Mouse (Mus musculus): ENCODE data around the gene Trim40. TPM values are rescaled to one million over a fixed set of nuclear protein-coding genes. Genes with fewer than 3 reads are reported as not detected.

Gene Trim40
- polyA plus RNA-seq, 1 experiment from 2014 or later = not detected

- H3K4me1 ChIP-seq (ENCODE audit: control insufficient read depth, insufficient read depth, low read length) = no peaks in the 10 kb centered on the region
- DNase-seq (ENCODE audit: low spot score) = no peak
- no peaks in the 10 kb centered on the region for H3K27me3 ChIP-seq (ENCODE audit: control insufficient read depth, insufficient read depth, low read length)
- H3K27ac ChIP-seq (replicated peaks; ENCODE audit: low read depth, low read length) = no peak overlapping the region
- no peaks in the 10 kb centered on the region for H3K9me3 ChIP-seq (ENCODE audit: control insufficient read depth, low read length)
- H3K36me3 ChIP-seq (ENCODE audit: control insufficient read depth, insufficient read depth, low read length) = no peaks in the 10 kb centered on the region
- no peak overlapping the region for H3K4me2 ChIP-seq (ENCODE audit: low read depth, severe bottlenecking)
- no peak overlapping the region for H3K4me3 ChIP-seq (ENCODE audit: low read depth, low read length)
- ATAC-seq (ENCODE audit: insufficient number of reproducible peaks, low FRiP score, low TSS enrichment, low read depth) = no peak
- no peak overlapping the region for H3K9ac ChIP-seq (ENCODE audit: low read length)
Observed at GRCm38 (mm10) chr17:36844286-36844719, 45.6 kb downstream of the Trim40 start.

GRCm38 (mm10) chr17:36843696-36844095 lies 46.2 kb downstream of the Trim40 start:
- Histone ChIP-seq H3K27ac (replicated peaks; ENCODE audit: low read depth, low read length) (no peak overlapping the region), H3K36me3 (ENCODE audit: control insufficient read depth, insufficient read depth, low read length) (no peaks in the 10 kb centered on the region), H3K27me3 (ENCODE audit: control insufficient read depth, insufficient read depth, low read length) (no peaks in the 10 kb centered on the region), H3K4me3 (ENCODE audit: low read depth, low read length) (no peak overlapping the region), H3K9ac (ENCODE audit: low read length) (no peak overlapping the region), H3K9me3 (ENCODE audit: control insufficient read depth, low read length) (no peaks in the 10 kb centered on the region), H3K4me1 (ENCODE audit: control insufficient read depth, insufficient read depth, low read length) (no peaks in the 10 kb centered on the region), H3K4me2 (ENCODE audit: low read depth, severe bottlenecking) (no peak overlapping the region)
- 84% methylated on average over 7 of the region's 7 CpGs for WGBS
- no peak for DNase-seq (ENCODE audit: low spot score)
- no peak for ATAC-seq (ENCODE audit: insufficient number of reproducible peaks, low FRiP score, low TSS enrichment, low read depth)

GRCm38 (mm10) chr17:36840961-36841445 lies 48.9 kb downstream of the Trim40 start:
- no peak overlapping the region for H3K9ac ChIP-seq (ENCODE audit: low read length)
- no peak overlapping the region for H3K4me3 ChIP-seq (ENCODE audit: low read depth, low read length)
- H3K9me3 ChIP-seq (ENCODE audit: control insufficient read depth, low read length) = no peaks in the 10 kb centered on the region
- H3K27ac ChIP-seq (replicated peaks; ENCODE audit: low read depth, low read length) = no peak overlapping the region
- H3K4me1 ChIP-seq (ENCODE audit: control insufficient read depth, insufficient read depth, low read length) = 0 out of 2 replicates have a peak, but pooled peaks cover 2% of the 10 kb centered on the region
- ATAC-seq (ENCODE audit: insufficient number of reproducible peaks, low FRiP score, low TSS enrichment, low read depth) (no peak), DNase-seq (ENCODE audit: low spot score) (no peak)
- H3K27me3 ChIP-seq (ENCODE audit: control insufficient read depth, insufficient read depth, low read length) = no peaks in the 10 kb centered on the region
- no peaks in the 10 kb centered on the region for H3K36me3 ChIP-seq (ENCODE audit: control insufficient read depth, insufficient read depth, low read length)
- no peak overlapping the region for H3K4me2 ChIP-seq (ENCODE audit: low read depth, severe bottlenecking)

GRCm38 (mm10) chr17:36839931-36840330 lies 50.0 kb downstream of the Trim40 start:
- no peaks in the 10 kb centered on the region for H3K27me3 ChIP-seq (ENCODE audit: control insufficient read depth, insufficient read depth, low read length)
- no peak for ATAC-seq (ENCODE audit: insufficient number of reproducible peaks, low FRiP score, low TSS enrichment, low read depth)
- no peak overlapping the region for H3K27ac ChIP-seq (replicated peaks; ENCODE audit: low read depth, low read length)
- no peak for DNase-seq (ENCODE audit: low spot score)
- H3K4me2 ChIP-seq (ENCODE audit: low read depth, severe bottlenecking) = no peak overlapping the region
- no peak overlapping the region for H3K4me3 ChIP-seq (ENCODE audit: low read depth, low read length)
- no peaks in the 10 kb centered on the region for H3K36me3 ChIP-seq (ENCODE audit: control insufficient read depth, insufficient read depth, low read length)
- no peak overlapping the region for H3K9ac ChIP-seq (ENCODE audit: low read length)
- 59% methylated on average over 3 of the region's 3 CpGs for WGBS
- no peaks in the 10 kb centered on the region for H3K9me3 ChIP-seq (ENCODE audit: control insufficient read depth, low read length)
- H3K4me1 ChIP-seq (ENCODE audit: control insufficient read depth, insufficient read depth, low read length) = 0 out of 2 replicates have a peak, but pooled peaks cover 3% of the 10 kb centered on the region

GRCm38 (mm10) chr17:36839001-36839400 lies 50.9 kb downstream of the Trim40 start:
- no peak overlapping the region for H3K9ac ChIP-seq (ENCODE audit: low read length)
- DNase-seq (ENCODE audit: low spot score) (no peak), ATAC-seq (ENCODE audit: insufficient number of reproducible peaks, low FRiP score, low TSS enrichment, low read depth) (no peak)
- no peaks in the 10 kb centered on the region for H3K27me3 ChIP-seq (ENCODE audit: control insufficient read depth, insufficient read depth, low read length)
- H3K4me2 ChIP-seq (ENCODE audit: low read depth, severe bottlenecking) = no peak overlapping the region
- H3K4me3 ChIP-seq (ENCODE audit: low read depth, low read length) = no peak overlapping the region
- H3K27ac ChIP-seq (replicated peaks; ENCODE audit: low read depth, low read length) = no peak overlapping the region
- H3K4me1 ChIP-seq (ENCODE audit: control insufficient read depth, insufficient read depth, low read length) = 0 out of 2 replicates have a peak, but pooled peaks cover 3% of the 10 kb centered on the region
- WGBS = 87% methylated on average over 5 of the region's 5 CpGs
- no peaks in the 10 kb centered on the region for H3K9me3 ChIP-seq (ENCODE audit: control insufficient read depth, low read length)
- H3K36me3 ChIP-seq (ENCODE audit: control insufficient read depth, insufficient read depth, low read length) = no peaks in the 10 kb centered on the region

GRCm38 (mm10) chr17:36836874-36837647 lies 52.9 kb downstream of the Trim40 start, which contains the start of gene Trim26:
Gene Trim26, plus strand, starts transcription at chr17:36837134.
- H3K9me3 ChIP-seq (ENCODE audit: control insufficient read depth, low read length) = no peaks in the 10 kb centered on the region

GRCm38 (mm10) chr17:36836427-36836812 lies 53.5 kb downstream of the Trim40 start:
- Histone ChIP-seq H3K9ac (ENCODE audit: low read length) (no peak overlapping the region; the same call in 1 of the 2 replicates), H3K4me2 (ENCODE audit: low read depth, severe bottlenecking) (peak overlapping the region; percentile 54), H3K27me3 (ENCODE audit: control insufficient read depth, insufficient read depth, low read length) (no peaks in the 10 kb centered on the region), H3K27ac (replicated peaks; ENCODE audit: low read depth, low read length) (peak overlapping the region; percentile 58; the same call in 1 of the 2 replicates), H3K9me3 (ENCODE audit: control insufficient read depth, low read length) (no peaks in the 10 kb centered on the region), H3K4me3 (ENCODE audit: low read depth, low read length) (peak overlapping the region; percentile 64), H3K4me1 (ENCODE audit: control insufficient read depth, insufficient read depth, low read length) (0 out of 2 replicates have a peak, but pooled peaks cover 3% of the 10 kb centered on the region), H3K36me3 (ENCODE audit: control insufficient read depth, insufficient read depth, low read length) (no peaks in the 10 kb centered on the region)
- no peak for DNase-seq (ENCODE audit: low spot score)
- WGBS = 19% methylated on average over 3 of the region's 3 CpGs
- ATAC-seq (ENCODE audit: insufficient number of reproducible peaks, low FRiP score, low TSS enrichment, low read depth) = no peak

More at GRCm38 (mm10) chr17:36836874-36837647, 52.9 kb downstream of the Trim40 start, which contains the start of gene Trim26:
- Histone ChIP-seq H3K27ac (replicated peaks; ENCODE audit: low read depth, low read length) (peak within 1 kb of the TSS; percentile 91), H3K27me3 (ENCODE audit: control insufficient read depth, insufficient read depth, low read length) (no peaks in the 10 kb centered on the region), H3K36me3 (ENCODE audit: control insufficient read depth, insufficient read depth, low read length) (no peaks in the 10 kb centered on the region), H3K4me1 (ENCODE audit: control insufficient read depth, insufficient read depth, low read length) (0 out of 2 replicates have a peak, but pooled peaks cover 3% of the 10 kb centered on the region), H3K4me3 (ENCODE audit: low read depth, low read length) (peak within 1 kb of the TSS; percentile 64), H3K4me2 (ENCODE audit: low read depth, severe bottlenecking) (peak within 1 kb of the TSS; percentile 54), H3K9ac (ENCODE audit: low read length) (peak within 1 kb of the TSS; percentile 85)
- ATAC-seq (ENCODE audit: insufficient number of reproducible peaks, low FRiP score, low TSS enrichment, low read depth) (peak; percentile 98), DNase-seq (ENCODE audit: low spot score) (peak; percentile 97)
- WGBS = under 1% methylated on average over 57 of the region's 58 CpGs

- H3K36me3 ChIP-seq (ENCODE audit: control insufficient read depth, insufficient read depth, low read length) = no peaks in the 10 kb centered on the region
- H3K4me1 ChIP-seq (ENCODE audit: control insufficient read depth, insufficient read depth, low read length) = 0 out of 2 replicates have a peak, but pooled peaks cover 3% of the 10 kb centered on the region
- H3K9me3 ChIP-seq (ENCODE audit: control insufficient read depth, low read length) = no peaks in the 10 kb centered on the region
- peak overlapping the region; percentile 18; the same call in 1 of the 2 replicates for H3K9ac ChIP-seq (ENCODE audit: low read length)
- H3K4me2 ChIP-seq (ENCODE audit: low read depth, severe bottlenecking) = peak overlapping the region; percentile 54; the same call in 1 of the 2 replicates
- ATAC-seq (ENCODE audit: insufficient number of reproducible peaks, low FRiP score, low TSS enrichment, low read depth) (no peak), DNase-seq (ENCODE audit: low spot score) (peak; percentile 65)
- 31% methylated on average over 12 of the region's 12 CpGs for WGBS
- no peak overlapping the region for H3K4me3 ChIP-seq (ENCODE audit: low read depth, low read length)
- H3K27me3 ChIP-seq (ENCODE audit: control insufficient read depth, insufficient read depth, low read length) = no peaks in the 10 kb centered on the region
- no peak overlapping the region for H3K27ac ChIP-seq (replicated peaks; ENCODE audit: low read depth, low read length)
Observed at GRCm38 (mm10) chr17:36835591-36836426, 54.1 kb downstream of the Trim40 start.

All from limb, embryonic 11.5 days (tissue).